Mouse (Mus musculus): Measurements from ENCODE around the gene Sept3. TPM values are rescaled to one million over a fixed set of nuclear protein-coding genes. Genes with fewer than 3 reads are reported as not detected.

Gene Sept3
- total RNA-seq, 2 experiments from 2014 or later: 0.09 TPM; not detected in 1

- ATAC-seq (replicated peaks; ENCODE audit: low FRiP score, poor library complexity, severe bottlenecking): no peak
Measured at GRCm38 (mm10) chr15:82268185-82268584, 6.5 kb upstream of the Sept3 start.

- no peak for ATAC-seq (replicated peaks; ENCODE audit: low FRiP score, poor library complexity, severe bottlenecking)
Measured at GRCm38 (mm10) chr15:82268783-82269182, 5.9 kb upstream of the Sept3 start.

- ATAC-seq (replicated peaks; ENCODE audit: low FRiP score, poor library complexity, severe bottlenecking): peak; percentile 59; the same call in 1 of the 2 replicates
Measured at GRCm38 (mm10) chr15:82271201-82271600, 3.5 kb upstream of the Sept3 start.

GRCm38 (mm10) chr15:82272295-82272694 is 2.4 kb upstream of the Sept3 start:
- ATAC-seq (replicated peaks; ENCODE audit: low FRiP score, poor library complexity, severe bottlenecking): no peak

- no peak for ATAC-seq (replicated peaks; ENCODE audit: low FRiP score, poor library complexity, severe bottlenecking)
Measured at GRCm38 (mm10) chr15:82274927-82275901, 521 bp downstream of the Sept3 start.

- no peak for ATAC-seq (replicated peaks; ENCODE audit: low FRiP score, poor library complexity, severe bottlenecking)
Measured at GRCm38 (mm10) chr15:82277591-82277990, 2.9 kb downstream of the Sept3 start.

- ATAC-seq (replicated peaks; ENCODE audit: low FRiP score, poor library complexity, severe bottlenecking): no peak
Measured at GRCm38 (mm10) chr15:82280638-82281037, 5.9 kb downstream of the Sept3 start.

GRCm38 (mm10) chr15:82286157-82286556 is 11.5 kb downstream of the Sept3 start:
- ATAC-seq (replicated peaks; ENCODE audit: low FRiP score, poor library complexity, severe bottlenecking): peak; percentile 60

GRCm38 (mm10) chr15:82290252-82290651 is 15.6 kb downstream of the Sept3 start:
- ATAC-seq (replicated peaks; ENCODE audit: low FRiP score, poor library complexity, severe bottlenecking): no peak

- ATAC-seq (replicated peaks; ENCODE audit: low FRiP score, poor library complexity, severe bottlenecking): no peak
Measured at GRCm38 (mm10) chr15:82292851-82293250, 18.2 kb downstream of the Sept3 start.

- no peak for ATAC-seq (replicated peaks; ENCODE audit: low FRiP score, poor library complexity, severe bottlenecking)
Measured at GRCm38 (mm10) chr15:82293271-82293711, 18.6 kb downstream of the Sept3 start.

- no peak for ATAC-seq (replicated peaks; ENCODE audit: low FRiP score, poor library complexity, severe bottlenecking)
Measured at GRCm38 (mm10) chr15:82294059-82294458, 19.4 kb downstream of the Sept3 start.

- ATAC-seq (replicated peaks; ENCODE audit: low FRiP score, poor library complexity, severe bottlenecking): peak; percentile 55; the same call in 1 of the 2 replicates
Measured at GRCm38 (mm10) chr15:82298764-82299561, 24.3 kb downstream of the Sept3 start, which contains the start of gene Wbp2nl. TSS of gene Wbp2nl (plus strand) at chr15:82298954.

- ATAC-seq (replicated peaks; ENCODE audit: low FRiP score, poor library complexity, severe bottlenecking): no peak
Measured at GRCm38 (mm10) chr15:82307107-82307506, 32.4 kb downstream of the Sept3 start.

- no peak for ATAC-seq (replicated peaks; ENCODE audit: low FRiP score, poor library complexity, severe bottlenecking)
Measured at GRCm38 (mm10) chr15:82308416-82308815, 33.7 kb downstream of the Sept3 start.

- ATAC-seq (replicated peaks; ENCODE audit: low FRiP score, poor library complexity, severe bottlenecking): no peak
Measured at GRCm38 (mm10) chr15:82317839-82318238, 43.1 kb downstream of the Sept3 start.

- ATAC-seq (replicated peaks; ENCODE audit: low FRiP score, poor library complexity, severe bottlenecking): no peak
Measured at GRCm38 (mm10) chr15:82319613-82320012, 44.9 kb downstream of the Sept3 start.

GRCm38 (mm10) chr15:82322195-82322594 is 47.5 kb downstream of the Sept3 start:
- no peak for ATAC-seq (replicated peaks; ENCODE audit: low FRiP score, poor library complexity, severe bottlenecking)

GRCm38 (mm10) chr15:82325382-82325781 is 50.7 kb downstream of the Sept3 start:
- no peak for ATAC-seq (replicated peaks; ENCODE audit: low FRiP score, poor library complexity, severe bottlenecking)

- no peak for ATAC-seq (replicated peaks; ENCODE audit: low FRiP score, poor library complexity, severe bottlenecking)
Measured at GRCm38 (mm10) chr15:82335194-82335593, 60.5 kb downstream of the Sept3 start.
